Mouse (Mus musculus) ES-Bruce4 (cell line): ENCODE data around the gene Sema5a. TPM values are rescaled to one million over a fixed set of nuclear protein-coding genes. Genes with fewer than 3 reads are reported as not detected.

Experiments
- H3K27ac ChIP-seq: 2 replicates; pipeline ENCODE4 v1.5.1; 2012; ENCODE audit warnings: low read length, inconsistent platforms; ENCODE audit not compliant: insufficient read depth
- H3K27me3 ChIP-seq: 2 replicates; pipeline ENCODE4 v1.6.1; 2012; ENCODE audit warnings: mild to moderate bottlenecking, low read length, inconsistent platforms; ENCODE audit not compliant: control insufficient read depth, poor library complexity, insufficient read depth, severe bottlenecking
- H3K36me3 ChIP-seq: 2 replicates; pipeline ENCODE4 v1.6.1; 2012; ENCODE audit warnings: inconsistent platforms, mild to moderate bottlenecking, low read length, moderate library complexity; ENCODE audit not compliant: control insufficient read depth, poor library complexity, insufficient read depth, severe bottlenecking
- H3K4me1 ChIP-seq: one replicate; pipeline ENCODE4 v1.8.1; 2011; ENCODE audit warnings: low read length; ENCODE audit not compliant: control insufficient read depth, insufficient read depth
- H3K4me3 ChIP-seq: 2 replicates; pipeline ENCODE4 v1.5.1; 2011; ENCODE audit warnings: low read depth, mild to moderate bottlenecking, low read length
- H3K9ac ChIP-seq: 2 replicates; pipeline ENCODE4 v1.6.1; 2012; ENCODE audit warnings: low read depth, mild to moderate bottlenecking, inconsistent platforms; ENCODE audit not compliant: poor library complexity, severe bottlenecking
- H3K9me3 ChIP-seq: replicated peaks from 2 replicates; pipeline ENCODE4 v1.6.1; 2012; ENCODE audit warnings: mild to moderate bottlenecking, low read length, inconsistent platforms; ENCODE audit not compliant: control insufficient read depth, poor library complexity, insufficient read depth, severe bottlenecking
- CTCF ChIP-seq: IDR thresholded peaks from one replicate; pipeline ENCODE4 v1.8.1; 2011; ENCODE audit warnings: low read depth, low read length
- EP300 ChIP-seq: IDR thresholded peaks from 2 replicates; pipeline ENCODE4 v1.6.1; 2011; ENCODE audit warnings: low read depth, low read length; ENCODE audit not compliant: insufficient read depth
- POLR2A ChIP-seq: IDR thresholded peaks from one replicate; pipeline ENCODE4 v1.8.1; 2011; ENCODE audit warnings: low read length; ENCODE audit not compliant: insufficient read depth
- polyA plus RNA-seq: library from polyadenylated mRNA; stranded (reverse); fragments of >200 nt; gene quantifications from 2 replicates; pipeline ENCODE4 v1.2.4, GENCODE M21; 2011; ENCODE audit warnings: low read depth; ENCODE audit not compliant: missing spikeins, insufficient read depth, insufficient read length

Sema5a gene
- polyA plus RNA-seq, 1 experiment, result 2.8 TPM

- H3K36me3 ChIP-seq, result no peaks in the 10 kb centered on the region
- H3K9me3 ChIP-seq, result no peaks in the 10 kb centered on the region
- peak overlapping the region; percentile 79 for H3K9ac ChIP-seq
- H3K27ac ChIP-seq, result no peak overlapping the region
- H3K27me3 ChIP-seq, result no peaks in the 10 kb centered on the region
- no peaks in the 10 kb centered on the region for H3K4me1 ChIP-seq
- peak overlapping the region; percentile 69 for H3K4me3 ChIP-seq
- no peak for TF ChIP-seq EP300
- TF ChIP-seq POLR2A, result no peak
- no peak for TF ChIP-seq CTCF
These were observed 586 bp downstream of the Sema5a start for GRCm38 (mm10) chr15:32244956-32245836.

DNA sequence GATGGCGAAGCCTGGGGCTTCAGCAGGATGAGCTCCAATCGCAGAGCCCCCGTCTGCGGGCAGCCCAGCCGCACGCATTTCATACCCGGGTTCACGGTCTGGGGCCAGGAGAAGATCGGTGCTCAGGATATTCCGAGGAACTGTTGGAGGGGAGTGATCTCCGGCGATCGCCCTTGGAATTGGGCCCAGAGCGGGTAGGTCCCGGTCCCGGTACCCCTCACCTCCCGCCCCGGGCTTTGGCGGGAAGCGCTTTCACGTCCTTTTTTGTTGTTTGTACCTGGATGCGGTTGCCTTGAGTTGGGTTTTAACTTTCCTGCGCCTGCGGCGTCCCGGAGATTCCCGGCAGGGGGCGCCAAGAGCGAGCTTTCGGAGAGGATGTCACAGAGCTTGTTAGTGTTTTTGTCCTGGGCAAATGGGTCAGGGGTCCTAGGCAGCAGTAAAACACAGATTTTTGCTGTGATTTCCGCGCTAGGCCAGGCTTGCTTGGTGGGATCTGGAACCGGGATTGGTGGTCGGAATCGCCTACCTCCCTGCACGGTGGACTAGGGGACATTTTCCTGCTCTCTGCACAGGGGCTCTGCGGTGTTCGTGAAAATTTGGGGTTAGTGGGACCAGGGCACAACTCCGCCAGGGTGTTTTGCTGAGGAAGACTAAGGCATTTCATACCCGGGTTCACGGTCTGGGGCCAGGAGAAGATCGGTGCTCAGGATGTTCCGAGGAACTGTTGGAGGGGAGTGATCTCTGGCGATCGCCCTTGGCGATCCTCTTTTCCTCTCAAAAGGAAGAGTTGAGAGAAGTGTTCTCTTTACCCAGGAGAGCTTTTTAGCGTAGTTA, 1.4 kb downstream of the Sema5a start:
- no peak for TF ChIP-seq EP300
- TF ChIP-seq CTCF, result peak; percentile 66
- TF ChIP-seq POLR2A, result no peak
- Histone ChIP-seq H3K27me3 (no peaks in the 10 kb centered on the region), H3K27ac (no peak overlapping the region), H3K4me3 (peak overlapping the region; percentile 81), H3K9me3 (no peaks in the 10 kb centered on the region), H3K4me1 (no peaks in the 10 kb centered on the region), H3K9ac (peak overlapping the region; percentile 79), H3K36me3 (no peaks in the 10 kb centered on the region)

- TF ChIP-seq CTCF (no peak), POLR2A (no peak), EP300 (no peak)
- no peak overlapping the region for H3K9ac ChIP-seq
- H3K4me1 ChIP-seq, result no peaks in the 10 kb centered on the region
- H3K36me3 ChIP-seq, result no peaks in the 10 kb centered on the region
- no peaks in the 10 kb centered on the region for H3K27me3 ChIP-seq
- no peaks in the 10 kb centered on the region for H3K9me3 ChIP-seq
- no peak overlapping the region for H3K27ac ChIP-seq
- H3K4me3 ChIP-seq, result no peak overlapping the region
These were observed 2.7 kb downstream of the Sema5a start for GRCm38 (mm10) chr15:32247281-32247680.

GRCm38 (mm10) chr15:32254806-32255205, 10.2 kb downstream of the Sema5a start:
- TF ChIP-seq EP300, result no peak
- no peak overlapping the region for H3K27ac ChIP-seq
- no peaks in the 10 kb centered on the region for H3K4me1 ChIP-seq
- no peaks in the 10 kb centered on the region for H3K27me3 ChIP-seq
- H3K9ac ChIP-seq, result no peak overlapping the region
- no peaks in the 10 kb centered on the region for H3K36me3 ChIP-seq
- no peak overlapping the region for H3K4me3 ChIP-seq
- no peaks in the 10 kb centered on the region for H3K9me3 ChIP-seq

DNA sequence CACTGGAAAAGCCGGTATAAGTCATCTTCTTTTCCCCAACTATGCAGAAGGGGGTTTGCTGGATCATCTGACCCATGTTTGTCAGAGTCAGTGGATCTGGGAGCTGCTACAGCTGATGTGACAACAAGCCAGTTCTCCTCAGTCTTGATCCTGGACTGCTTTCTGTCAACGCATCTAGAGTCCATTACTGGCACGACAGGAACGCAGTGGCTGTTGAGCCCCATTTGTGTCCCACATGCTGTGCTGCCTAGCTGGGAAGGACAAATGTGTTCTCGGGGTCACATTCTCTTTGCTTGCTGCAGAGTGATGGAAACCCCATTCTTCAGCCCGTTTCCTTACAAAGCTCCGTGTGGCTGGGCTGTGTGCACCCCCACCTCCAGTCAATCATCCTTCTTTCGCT, 12.7 kb downstream of the Sema5a start:
- no peak overlapping the region for H3K4me3 ChIP-seq
- no peak overlapping the region for H3K27ac ChIP-seq
- H3K4me1 ChIP-seq, result no peaks in the 10 kb centered on the region
- H3K27me3 ChIP-seq, result no peaks in the 10 kb centered on the region
- TF ChIP-seq CTCF, result no peak
- no peak for TF ChIP-seq POLR2A
- no peak for TF ChIP-seq EP300
- H3K9me3 ChIP-seq, result no peaks in the 10 kb centered on the region
- no peak overlapping the region for H3K9ac ChIP-seq
- H3K36me3 ChIP-seq, result no peaks in the 10 kb centered on the region

DNA sequence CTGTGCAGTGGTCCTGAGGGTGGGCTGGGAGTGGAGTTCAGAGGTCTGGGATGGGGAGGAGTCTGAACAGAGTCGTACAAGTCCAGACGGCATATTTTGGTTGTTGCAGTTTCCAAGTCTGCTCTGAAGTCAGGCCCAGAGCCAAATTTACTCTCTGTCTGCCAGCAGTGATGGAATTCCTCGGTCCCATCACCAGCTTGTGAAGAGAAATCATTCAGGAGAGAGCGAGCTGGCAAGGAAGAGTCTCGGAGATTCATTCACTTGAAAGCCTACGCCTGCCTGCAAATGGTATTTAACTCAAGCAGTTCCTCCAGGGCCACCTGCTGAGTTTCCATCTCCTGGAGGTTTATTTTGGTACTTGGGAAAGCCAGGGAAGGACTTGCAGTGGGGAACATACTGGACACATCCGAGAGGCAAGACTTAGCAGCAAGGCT, 13.3 kb downstream of the Sema5a start:
- Histone ChIP-seq H3K27me3 (no peaks in the 10 kb centered on the region), H3K4me3 (no peak overlapping the region), H3K4me1 (no peaks in the 10 kb centered on the region), H3K9me3 (no peaks in the 10 kb centered on the region), H3K27ac (no peak overlapping the region), H3K9ac (no peak overlapping the region), H3K36me3 (no peaks in the 10 kb centered on the region)
- TF ChIP-seq EP300, result no peak
- TF ChIP-seq POLR2A, result no peak
- TF ChIP-seq CTCF, result no peak
